Mouse (Mus musculus) frontal cortex, adult (tissue): ENCODE data around the gene Zc3hav1.

ENCODE experiments used
- ATAC-seq: cut with Nextera tagmentation; 2 replicates; pipeline ENCODE4 v1.9.2; 2017; ENCODE audit warnings: mild to moderate bottlenecking, moderate library complexity, mixed read lengths; ENCODE audit not compliant: low TSS enrichment

The Zc3hav1 gene

GRCm38 (mm10) chr6:38352451-38352850 is 2.0 kb downstream of the Zc3hav1 start:
- ATAC-seq = no peak

GRCm38 (mm10) chr6:38351930-38352329 is 2.5 kb downstream of the Zc3hav1 start:
- no peak for ATAC-seq

GRCm38 (mm10) chr6:38349806-38350205 is 4.6 kb downstream of the Zc3hav1 start:
- ATAC-seq = no peak

- no peak for ATAC-seq
Measured at GRCm38 (mm10) chr6:38348811-38349453, 5.5 kb downstream of the Zc3hav1 start.

- no peak for ATAC-seq
Measured at GRCm38 (mm10) chr6:38347875-38348274, 6.5 kb downstream of the Zc3hav1 start.

GRCm38 (mm10) chr6:38345796-38346195 is 8.6 kb downstream of the Zc3hav1 start:
- ATAC-seq = no peak

- no peak for ATAC-seq
Measured at GRCm38 (mm10) chr6:38344006-38344670, 10.3 kb downstream of the Zc3hav1 start.

- ATAC-seq = no peak
Measured at GRCm38 (mm10) chr6:38343581-38343980, 10.8 kb downstream of the Zc3hav1 start.

- no peak for ATAC-seq
Measured at GRCm38 (mm10) chr6:38342666-38342992, 11.8 kb downstream of the Zc3hav1 start.

- ATAC-seq = no peak
Measured at GRCm38 (mm10) chr6:38341751-38342665, 12.4 kb downstream of the Zc3hav1 start.

GRCm38 (mm10) chr6:38339078-38339477 is 15.3 kb downstream of the Zc3hav1 start:
- no peak for ATAC-seq

- no peak for ATAC-seq
Measured at GRCm38 (mm10) chr6:38337951-38338350, 16.5 kb downstream of the Zc3hav1 start.

GRCm38 (mm10) chr6:38337166-38337705 is 17.2 kb downstream of the Zc3hav1 start:
- ATAC-seq = no peak

- ATAC-seq = no peak
Measured at GRCm38 (mm10) chr6:38335264-38335663, 19.1 kb downstream of the Zc3hav1 start.

- ATAC-seq = peak; percentile 95
Measured at GRCm38 (mm10) chr6:38326596-38326995, 27.8 kb downstream of the Zc3hav1 start.

- no peak for ATAC-seq
Measured at GRCm38 (mm10) chr6:38320621-38321020, 33.8 kb downstream of the Zc3hav1 start.

GRCm38 (mm10) chr6:38316050-38316449 is 38.4 kb downstream of the Zc3hav1 start:
- ATAC-seq = no peak

- ATAC-seq = no peak
Measured at GRCm38 (mm10) chr6:38309741-38310140, 44.7 kb downstream of the Zc3hav1 start.

- ATAC-seq = no peak
Measured at GRCm38 (mm10) chr6:38304981-38305380, 49.4 kb downstream of the Zc3hav1 start.

- ATAC-seq = peak; percentile 97
Measured at GRCm38 (mm10) chr6:38298761-38299401, 55.5 kb downstream of the Zc3hav1 start, which contains the start of gene Zc3hav1l. Gene Zc3hav1l (minus strand): TSS chr6:38299259.

- ATAC-seq = peak; percentile 36; the same call in 1 of the 2 replicates
Measured at GRCm38 (mm10) chr6:38298246-38298635, 56.2 kb downstream of the Zc3hav1 start.
